Mouse (Mus musculus) heart, adult 11 months (tissue): ENCODE results near the gene Ncoa1.
"Not testable (repeated sequence)": the region's sequence is repeated elsewhere in the genome, so short reads cannot be mapped to it uniquely, and the experiment has no call there.

Experiments used
- DNase-seq: peaks from one replicate; pipeline ENCODE4 v3.0.0; 2022

Gene Ncoa1

DNA sequence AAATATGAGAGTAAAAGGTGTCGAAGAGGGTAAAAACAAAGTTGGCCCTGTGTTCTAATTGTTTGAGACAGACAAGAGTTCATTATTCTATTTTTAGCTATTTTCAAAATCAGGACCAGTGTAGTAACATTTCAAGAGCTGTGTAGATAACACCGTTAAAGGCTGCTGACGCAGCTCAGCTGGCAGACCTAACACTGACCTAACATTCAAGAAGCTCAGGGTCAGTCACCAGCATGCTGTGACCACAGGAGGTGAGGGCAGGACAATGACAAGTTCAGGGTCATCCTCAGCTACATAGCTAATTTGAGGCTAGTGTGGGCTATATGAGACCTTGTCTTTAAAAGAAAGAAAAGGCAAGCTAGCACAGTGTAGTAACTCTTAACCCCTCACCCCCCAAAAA, 84.9 kb downstream of the Ncoa1 start:
- peak; percentile 97 for DNase-seq

DNA sequence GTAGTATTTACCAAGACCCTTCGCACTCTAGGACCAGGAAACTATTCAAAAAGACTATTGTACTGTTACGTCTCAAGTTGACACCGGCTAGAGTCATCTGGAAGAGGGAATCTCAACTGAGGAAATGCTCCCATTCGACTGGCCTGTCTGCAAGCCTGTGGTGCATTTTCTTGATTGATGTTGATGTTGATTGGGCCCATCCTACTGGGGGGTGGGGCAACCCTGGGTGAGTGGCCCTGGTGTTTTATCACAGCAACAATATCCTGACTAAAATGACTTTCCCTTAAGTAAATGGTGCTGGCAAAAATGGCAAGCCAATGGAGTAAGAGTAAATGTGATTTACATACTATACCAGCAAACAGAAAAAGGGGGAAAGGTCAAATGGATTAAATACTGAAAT, 85.7 kb downstream of the Ncoa1 start:
- peak; percentile 80 for DNase-seq

DNA sequence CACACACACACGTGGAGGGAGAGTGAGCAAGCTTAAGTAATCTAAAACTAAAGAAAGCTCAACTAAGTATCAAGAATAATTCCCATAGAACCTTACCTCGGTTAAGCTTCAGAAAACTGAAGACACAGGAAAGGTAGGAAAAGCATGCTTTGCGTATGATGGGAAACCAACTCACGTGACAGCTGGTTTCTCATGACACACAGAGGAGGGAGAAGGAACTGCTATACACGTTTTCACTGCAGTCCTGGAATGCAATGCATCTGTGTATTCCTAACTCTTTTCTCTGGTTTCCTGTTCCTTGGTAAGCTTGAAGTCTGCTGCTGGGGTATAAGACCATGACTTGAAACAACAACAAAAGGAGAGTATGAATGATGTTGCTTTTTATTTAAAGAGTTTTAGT, 86.3 kb downstream of the Ncoa1 start:
- no peak for DNase-seq

DNA sequence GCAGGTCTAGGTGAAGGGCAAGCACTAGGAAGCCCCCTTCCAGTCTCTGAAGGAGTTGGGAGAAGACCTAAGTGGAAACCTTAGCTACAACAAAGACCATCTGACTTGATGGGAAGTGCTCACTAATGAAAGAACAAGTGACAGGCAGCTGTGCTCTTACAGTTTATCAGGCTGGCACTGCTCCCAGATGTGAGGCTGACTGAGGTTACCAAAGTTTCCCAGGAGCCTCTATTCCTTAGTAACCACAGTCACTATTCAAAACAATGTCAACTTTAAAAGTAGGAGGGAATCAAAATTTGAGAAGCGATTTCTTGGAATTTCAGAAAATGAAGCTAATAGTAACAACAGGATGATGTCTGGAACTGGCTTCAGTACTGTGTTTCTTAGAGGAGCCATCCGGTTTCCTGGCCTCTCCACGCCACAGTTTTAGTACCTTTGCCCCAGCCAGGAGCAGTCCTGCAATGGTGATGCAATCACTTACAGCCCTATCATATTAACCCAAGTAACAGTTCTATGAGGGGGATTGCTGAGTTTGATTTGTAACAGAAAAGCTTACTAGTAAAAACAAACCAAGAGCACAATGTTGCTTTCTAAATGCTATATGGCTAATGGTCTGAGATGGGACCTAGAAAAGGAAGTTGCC, 90.8 kb downstream of the Ncoa1 start:
- DNase-seq = peak; percentile 97

DNA sequence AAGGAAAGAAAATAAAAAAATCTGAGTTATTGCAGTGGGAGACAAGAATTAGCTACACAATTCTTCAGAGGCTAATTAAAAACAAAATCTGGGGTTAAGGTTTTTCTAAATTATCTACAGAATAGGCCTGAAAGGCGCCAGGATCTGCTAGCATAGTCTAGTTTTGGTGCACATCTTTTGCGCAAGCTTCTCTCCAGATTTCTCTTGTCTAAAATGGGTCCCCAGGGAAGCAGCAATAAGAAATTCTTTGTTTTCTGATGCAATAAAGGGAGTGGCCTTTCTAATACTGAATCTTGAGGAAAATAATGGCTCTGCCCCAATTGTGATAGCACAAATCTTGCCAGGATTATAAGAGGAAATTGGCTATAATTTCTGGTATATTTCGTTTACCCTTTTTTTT, 93.9 kb downstream of the Ncoa1 start:
- peak; percentile 94 for DNase-seq

DNA sequence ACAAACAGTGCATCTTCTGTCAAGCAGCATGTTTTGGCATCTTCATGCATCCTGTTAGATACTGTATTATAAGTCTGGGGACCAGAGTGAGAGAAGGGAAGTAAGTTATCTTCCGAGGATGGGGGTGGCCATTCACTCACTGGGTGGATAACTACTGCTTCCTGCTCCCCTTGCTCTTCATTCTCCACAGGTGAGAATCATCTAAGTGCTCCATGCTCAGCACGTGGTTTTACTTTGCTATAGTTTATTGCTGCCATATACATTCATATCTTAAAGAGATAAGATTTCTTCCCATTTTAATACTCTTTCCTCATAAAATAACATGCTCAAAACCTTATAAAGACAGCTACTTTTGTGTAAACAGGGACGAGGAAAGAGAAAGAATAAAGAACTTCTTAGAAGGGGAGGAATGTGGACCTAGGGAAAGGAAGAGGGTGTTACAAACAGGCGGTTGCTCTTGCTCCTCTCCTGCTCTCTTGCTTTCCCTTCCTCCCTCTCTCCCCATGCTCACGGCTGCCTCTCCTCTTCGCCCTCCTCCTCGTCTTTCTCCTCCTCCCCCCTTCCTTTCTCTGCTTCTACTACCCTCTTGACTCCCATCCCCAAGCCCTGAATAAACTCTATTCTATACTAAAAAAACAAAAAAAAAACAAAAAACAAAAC, 97.6 kb downstream of the Ncoa1 start:
- DNase-seq = peak; percentile 54

DNA sequence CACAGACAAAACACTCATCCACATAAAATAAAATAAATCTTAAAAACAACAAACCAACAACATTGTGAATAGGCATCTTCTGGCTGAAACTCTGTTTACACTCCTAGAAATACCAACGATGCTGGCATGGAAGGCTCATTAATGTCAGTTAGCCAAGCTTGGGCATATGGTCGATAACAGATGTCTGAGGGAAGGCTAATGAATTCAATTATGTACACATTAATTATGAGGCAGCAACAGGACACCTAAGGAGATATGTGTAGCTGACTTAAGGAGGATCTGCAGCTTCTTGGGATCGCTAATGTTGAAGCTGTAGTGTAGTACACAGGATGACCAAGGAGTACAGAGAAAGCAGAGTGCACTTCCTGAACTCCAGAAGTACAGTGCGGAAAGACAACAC, 100.5 kb downstream of the Ncoa1 start:
- DNase-seq = peak; percentile 75

DNA sequence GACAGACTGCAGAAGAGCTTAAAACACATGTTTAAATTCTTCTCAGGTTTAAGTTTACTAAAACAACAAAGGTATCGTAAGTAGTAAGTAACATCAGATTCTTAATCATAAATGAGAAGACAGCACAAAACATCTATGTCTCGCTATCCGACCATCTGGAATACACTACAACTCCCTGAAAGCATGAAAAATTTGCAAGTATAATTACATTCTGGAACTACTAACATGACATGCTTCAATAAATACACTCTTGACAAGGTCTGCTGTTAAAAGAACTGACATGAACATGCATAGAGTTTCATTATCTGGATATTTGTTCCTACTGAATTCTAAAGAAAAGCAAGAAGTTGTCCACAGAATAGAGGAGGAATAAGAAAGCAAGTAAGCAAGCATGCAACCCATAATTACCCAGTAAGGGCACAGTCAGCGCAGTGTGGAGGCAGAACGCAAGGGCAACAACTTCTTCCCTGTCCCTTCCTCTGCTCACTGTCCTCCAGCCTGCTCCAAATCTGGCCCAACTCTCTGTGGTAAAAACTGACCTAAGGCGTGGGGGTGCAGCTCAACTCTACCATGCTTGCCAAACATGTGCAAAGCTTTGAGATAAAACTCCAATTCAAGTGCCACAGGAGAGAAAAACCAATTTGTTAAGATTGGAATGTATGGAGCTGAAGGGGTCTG, 102.0 kb downstream of the Ncoa1 start:
- DNase-seq = peak; percentile 82

DNA sequence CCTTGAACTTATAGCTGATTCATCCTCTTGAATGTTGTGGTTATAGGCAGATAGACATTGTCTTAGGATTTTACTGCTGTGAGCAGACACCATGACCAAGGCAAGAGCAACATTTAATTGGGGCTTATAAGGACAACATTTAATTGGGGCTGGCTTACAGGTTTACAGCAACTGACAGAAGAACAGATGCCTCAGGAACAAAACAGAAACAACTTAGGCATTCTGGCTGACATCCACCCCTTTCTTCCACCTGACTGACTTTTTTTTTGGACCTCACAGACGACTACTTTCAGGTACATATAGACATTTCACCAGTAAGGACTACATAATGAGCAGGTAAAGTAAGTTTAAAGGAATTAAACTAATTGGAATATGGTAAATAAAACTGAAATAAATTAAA, 105.6 kb downstream of the Ncoa1 start:
- DNase-seq = no peak

DNA sequence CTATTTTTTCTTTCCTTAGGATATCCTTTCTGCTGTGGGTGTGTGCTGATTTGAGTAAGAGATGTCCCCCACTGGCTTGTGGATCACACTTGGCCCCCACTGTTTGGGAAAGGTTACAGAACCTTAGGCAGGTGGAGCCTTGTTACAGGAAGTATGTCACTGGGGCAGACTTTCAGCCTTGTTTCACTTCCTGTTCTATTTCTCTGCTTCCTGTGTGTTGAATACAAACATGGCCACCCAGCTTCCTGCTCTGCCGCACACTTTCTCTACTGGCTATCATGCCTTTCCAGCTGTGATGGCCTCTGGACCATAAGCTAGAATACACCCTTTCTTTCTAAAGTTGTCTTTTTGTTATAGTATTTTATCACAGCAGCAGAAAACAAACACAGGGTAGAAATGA, 111.0 kb downstream of the Ncoa1 start:
- DNase-seq = peak; percentile 84

DNA sequence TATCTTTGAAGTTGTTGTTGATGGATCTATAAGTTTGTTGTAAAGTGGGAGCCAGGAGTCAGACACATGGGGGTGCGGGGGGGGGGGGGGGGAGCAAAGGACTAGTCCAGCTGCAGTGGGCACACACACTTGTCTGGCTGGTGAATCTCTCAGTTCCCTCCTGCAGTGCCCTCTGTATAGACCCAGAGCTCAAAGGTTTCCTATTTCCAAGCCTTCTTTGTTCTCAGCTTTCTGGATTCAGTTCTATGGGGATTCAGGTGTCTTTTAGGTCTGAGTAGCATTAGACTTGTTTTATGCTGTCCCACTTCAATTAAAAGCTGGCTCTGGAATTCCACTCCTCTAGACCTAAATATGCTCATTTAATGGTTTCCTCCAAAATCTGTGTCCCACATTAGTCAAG, 117.5 kb downstream of the Ncoa1 start:
- no peak for DNase-seq

DNA sequence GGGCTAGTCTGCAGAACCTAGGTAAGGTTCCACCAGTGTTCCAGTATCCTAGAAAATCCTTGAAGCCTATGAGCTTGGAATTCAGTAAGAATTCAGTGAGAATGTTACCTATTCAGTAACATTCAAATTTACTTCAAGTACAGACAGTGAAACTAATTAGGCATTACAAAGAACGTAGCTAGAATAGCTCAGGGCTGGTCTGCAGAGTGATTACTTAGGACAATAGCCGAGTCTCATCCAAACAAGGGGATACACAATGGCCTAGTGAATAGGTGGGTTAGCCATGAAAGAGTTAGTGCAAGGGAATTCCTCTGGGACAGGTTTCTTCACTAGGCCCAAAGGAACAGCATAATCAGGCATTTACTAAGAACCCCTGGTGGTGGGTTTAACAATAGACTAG, 118.3 kb downstream of the Ncoa1 start:
- not testable (repeated sequence) for DNase-seq

DNA sequence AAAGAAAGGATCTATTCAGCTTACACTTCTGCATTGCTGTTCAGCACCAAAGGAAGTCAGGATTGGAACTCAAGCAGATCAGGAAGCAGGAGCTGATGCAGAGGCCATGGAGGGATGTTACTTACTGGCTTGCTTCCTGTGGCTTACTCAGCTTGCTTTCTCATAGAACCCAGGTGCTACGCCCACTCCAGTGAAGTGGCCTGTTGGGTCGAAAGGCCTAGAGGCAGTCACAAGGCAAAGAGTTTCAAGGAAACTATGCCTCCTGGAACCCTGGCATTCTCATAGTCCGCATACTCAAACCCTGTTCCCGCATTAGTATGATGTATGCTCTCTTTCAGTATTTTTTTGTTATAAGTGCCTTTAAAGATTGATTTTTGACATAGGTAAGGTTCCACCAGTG, 118.9 kb downstream of the Ncoa1 start:
- DNase-seq = no peak

DNA sequence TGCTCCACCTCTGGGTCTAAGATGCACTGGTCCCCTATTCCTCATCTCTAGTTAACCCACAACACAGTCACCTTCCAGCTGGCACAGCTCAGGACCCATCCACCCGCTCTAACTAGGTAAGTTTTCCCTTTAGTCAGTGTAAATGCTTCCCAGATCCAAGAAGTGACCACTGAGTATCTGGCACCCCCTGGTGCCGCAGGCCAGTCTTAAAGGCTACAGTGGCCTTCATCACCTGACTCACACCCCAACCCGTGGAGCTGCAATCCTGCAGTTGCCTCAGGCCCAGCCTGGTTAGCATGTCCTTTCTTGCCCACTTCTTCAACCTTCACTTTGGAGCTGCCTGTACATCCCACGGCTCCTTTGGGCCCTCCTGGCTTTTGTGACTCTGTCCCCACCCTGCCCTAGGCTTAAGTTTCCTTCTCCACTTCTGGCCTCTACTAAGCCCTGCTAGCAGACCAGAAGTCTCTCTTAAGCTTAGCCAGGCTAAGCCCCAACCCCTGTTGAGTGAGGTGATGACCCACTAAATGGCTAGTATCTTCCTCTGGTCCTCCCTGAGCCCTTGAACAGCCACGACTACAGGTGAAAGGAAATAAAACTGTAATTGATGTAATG, 120.0 kb downstream of the Ncoa1 start:
- peak; percentile 83 for DNase-seq

DNA sequence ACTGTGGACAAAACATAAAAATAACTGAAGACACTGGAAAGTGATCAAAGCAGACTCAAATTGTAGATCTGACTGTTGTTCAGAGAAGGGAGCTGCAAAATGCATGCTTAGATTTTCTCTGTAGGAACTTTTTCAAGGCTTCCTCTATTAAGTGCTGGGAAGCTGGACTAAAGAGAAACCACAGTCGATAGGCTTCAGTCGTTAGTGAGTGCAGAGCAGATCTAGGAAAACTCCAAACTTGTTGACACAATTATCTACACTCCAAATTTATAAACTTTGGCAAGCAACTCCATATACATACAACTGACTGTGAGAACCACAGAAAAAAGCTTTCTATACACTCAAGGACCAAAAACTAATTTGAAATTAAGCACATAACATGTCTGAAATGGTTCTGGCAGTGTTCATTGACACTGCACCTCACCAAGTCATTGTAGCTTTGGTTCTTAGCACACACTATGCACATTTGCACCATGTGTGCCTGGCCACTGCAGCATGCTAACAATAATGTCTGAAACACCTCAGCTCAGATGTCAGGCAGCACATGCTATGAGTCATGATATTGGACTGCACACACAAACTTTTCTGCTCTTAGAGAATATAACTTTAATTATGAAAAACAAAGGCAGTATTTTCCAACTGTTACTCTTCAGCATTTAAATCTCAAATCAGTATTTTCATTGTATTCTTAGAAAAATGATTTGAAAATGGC, 121.8 kb downstream of the Ncoa1 start:
- no peak for DNase-seq

DNA sequence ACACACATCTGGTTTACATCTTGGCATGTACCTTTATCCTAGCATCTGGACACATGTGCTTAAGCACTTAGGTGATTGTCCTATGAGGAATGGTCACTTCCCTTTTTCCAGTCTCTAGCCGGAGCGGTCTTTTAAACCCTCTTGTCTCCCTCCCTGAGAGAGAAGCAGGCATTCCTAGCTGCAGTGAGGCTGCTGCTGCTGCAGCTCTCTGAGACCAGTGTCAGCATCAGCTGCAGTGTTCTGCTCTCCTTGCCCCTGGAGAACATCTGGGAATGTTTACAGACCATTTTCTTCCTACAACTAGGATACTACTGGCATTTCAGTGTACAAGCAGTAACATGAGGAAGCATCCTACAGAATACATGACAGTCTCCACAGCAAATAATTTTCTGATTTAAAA, 133.8 kb downstream of the Ncoa1 start:
- DNase-seq = no peak

DNA sequence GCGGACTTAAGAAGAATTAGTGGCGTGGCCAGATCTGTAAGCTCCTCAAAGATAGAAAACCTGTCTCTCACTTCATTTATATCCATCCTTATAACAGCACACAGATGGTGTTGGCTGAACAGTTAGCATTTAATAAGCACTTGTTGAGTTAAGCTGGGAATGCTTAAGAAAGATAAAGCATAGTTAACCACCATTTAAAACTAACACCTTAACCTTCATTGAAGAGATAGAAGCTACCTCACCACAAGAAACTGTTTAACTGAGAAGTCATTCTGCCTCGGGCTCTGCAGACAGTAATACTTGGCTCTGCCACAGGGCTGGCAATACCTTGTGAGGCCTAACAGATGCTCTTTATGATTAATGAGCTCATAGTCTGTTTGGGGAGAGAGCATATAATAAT, 134.9 kb downstream of the Ncoa1 start:
- no peak for DNase-seq

DNA sequence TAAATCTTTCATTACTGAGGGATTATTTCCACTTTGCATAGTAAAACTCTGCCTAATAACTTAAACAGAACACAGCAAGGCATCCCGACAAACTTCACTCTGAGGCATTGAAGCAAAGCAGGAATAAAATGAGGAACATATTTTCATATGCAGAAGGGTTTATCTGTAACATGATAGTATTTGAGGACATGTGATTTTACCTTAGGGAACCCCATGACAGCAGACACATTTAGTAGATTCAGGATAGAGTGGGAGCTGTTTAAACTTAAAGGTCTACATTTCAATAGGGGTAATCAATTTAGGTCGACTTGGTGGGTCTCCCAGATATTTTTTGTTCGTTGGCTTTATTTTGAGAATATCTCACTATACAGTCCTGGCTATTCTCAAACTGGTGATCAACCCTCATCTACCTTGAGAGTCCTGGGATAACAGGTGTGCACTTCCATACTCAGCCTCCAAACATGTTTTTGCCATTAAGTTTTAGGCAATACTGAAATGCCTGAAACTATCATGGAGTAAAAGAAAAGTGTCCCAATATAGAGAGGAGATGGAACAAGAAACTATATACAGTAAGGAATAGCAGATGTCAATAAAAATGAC, 136.6 kb downstream of the Ncoa1 start:
- no peak for DNase-seq

DNA sequence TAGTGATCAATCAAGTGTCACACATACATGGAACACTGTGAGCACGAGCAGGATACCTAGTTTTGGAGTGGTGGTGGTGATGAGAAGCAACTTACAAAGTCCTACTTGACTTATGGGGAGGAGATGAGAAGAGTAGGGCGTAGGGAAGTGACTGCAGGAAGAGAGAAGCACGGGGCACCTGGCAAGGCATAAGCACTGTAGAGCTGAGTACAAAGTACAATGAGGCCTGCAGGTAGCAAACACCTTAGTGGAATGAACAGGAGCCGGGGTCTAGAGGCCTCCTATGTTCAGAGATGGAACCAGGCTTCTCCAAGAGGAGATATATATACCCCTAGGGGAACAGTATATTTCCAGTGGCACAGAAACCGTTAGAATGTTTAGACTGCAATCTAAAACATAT, 153.4 kb downstream of the Ncoa1 start:
- no peak for DNase-seq

DNA sequence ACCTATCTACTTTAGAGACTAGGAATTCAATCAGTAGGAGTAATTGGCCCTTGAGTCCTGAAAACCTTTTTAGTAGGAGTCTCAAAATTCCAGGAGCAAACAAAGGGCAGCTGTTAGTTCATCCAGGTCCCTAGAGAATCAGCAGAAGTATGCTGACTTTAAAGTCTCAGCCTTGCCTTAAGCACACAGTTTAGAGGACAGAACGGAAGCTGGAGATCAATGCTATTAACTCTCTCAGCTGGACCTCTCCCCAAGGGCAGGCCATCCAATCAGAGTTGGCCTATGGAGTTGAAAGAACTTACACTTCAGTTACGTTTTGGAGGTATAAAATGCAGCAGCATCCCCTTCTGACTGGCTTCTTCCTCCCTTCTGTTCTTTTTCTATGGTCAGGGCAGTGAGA, 154.8 kb downstream of the Ncoa1 start:
- DNase-seq = no peak

DNA sequence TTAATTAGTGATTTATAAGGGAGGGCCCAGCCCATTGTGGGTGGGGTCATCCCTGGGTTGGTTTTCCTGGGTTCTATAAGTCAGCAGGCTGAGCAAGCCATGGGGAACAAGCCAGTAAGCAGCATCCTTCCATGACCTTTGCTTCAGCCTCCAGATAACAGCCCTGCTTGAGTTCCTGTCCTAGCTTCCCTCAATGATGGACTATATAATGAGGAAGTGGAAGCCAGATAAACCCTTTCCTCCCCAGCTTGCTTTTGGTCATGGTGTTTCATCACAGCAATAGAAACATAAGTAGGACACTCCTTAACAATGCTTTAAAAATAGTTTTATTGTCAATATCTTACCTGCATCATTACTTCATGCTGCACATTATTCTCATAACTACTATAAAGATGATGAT, 163.2 kb downstream of the Ncoa1 start:
- DNase-seq = no peak

DNA sequence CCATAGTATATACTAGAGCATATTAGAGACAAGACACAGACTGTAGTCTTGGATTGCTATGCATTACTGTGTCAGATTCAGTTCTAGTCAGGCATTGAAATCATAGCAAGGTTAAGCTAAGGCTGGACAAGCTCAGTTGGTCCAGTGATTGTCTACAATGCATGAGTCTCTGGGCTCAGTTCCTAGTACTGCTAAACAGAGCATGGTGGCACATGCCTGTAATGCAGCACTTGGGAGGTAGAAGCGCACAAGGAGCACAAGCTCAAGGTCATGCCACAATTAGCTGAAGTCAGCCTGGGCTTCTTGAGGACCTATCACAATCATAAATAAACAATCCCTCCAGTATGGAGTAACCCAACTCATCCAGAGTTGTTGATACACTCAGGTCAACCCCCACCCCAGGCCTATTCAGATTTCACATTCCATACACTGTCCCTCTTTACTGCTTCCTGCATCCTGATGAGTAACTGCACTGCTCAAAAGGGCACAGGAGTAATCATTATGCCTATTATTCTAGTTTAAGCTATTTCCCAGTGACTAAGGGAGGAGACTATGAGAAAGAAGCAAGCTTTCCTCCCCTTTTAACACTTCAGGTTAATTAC, 170.2 kb downstream of the Ncoa1 start:
- no peak for DNase-seq

DNA sequence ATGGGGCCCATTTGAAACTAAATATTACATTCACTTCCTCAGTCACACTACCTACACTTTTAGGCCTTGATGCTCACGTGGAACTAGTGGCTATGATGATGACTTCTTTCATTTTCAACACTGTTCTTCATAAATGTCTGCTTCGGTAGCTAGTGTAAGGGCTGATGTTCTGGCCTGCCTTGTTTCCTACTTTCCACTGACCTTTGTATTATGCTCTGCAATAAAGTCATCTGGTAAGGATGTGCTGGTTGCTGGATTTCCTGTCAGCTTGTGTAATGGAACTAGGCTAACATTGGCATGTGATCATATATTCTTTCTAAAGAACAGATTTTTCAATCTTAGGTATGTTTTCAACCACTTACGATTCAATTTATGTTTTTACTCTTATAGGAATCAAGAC, 177.7 kb downstream of the Ncoa1 start:
- no peak for DNase-seq
